8 mouse cellular contexts compared by ENCODE assay signal in genomic region chr2:152767618-152768271, GRCm38 (mm10). TPM values are rescaled to one million over a fixed set of nuclear protein-coding genes. Genes with fewer than 3 reads are reported as not detected.
DNase-seq lines count a peak whose midpoint lies in the region; ATAC-seq and TF ChIP-seq lines count a peak whose summit lies in the region.

No protein-coding gene starts in this region.

- 58% methylated on average over 12 of the region's 12 CpGs for WGBS in forebrain, embryonic 11.5 days
- 58% methylated on average over 12 of the region's 12 CpGs for WGBS in forebrain, embryonic 15.5 days
- WGBS in limb, embryonic 14.5 days, result 47% methylated on average over 12 of the region's 12 CpGs

- TF ChIP-seq POLR2A in limb, embryonic 14.5 days (IDR thresholded peaks at IDR 0.05; ENCODE audit: borderline replicate concordance, extremely low read depth, insufficient read depth, insufficient read length), result no peak

- no peak for DNase-seq in forebrain, embryonic 11.5 days (ENCODE audit: low spot score)
- peak; percentile 41 to 54 for DNase-seq in CD8-positive naive resting alpha-beta T cell, adult 2 months (ENCODE audit: low read depth in 2 of 2, low spot score in 2 of 2)
- peak; percentile 69 for DNase-seq in cerebellum, adult 9-10 months
- DNase-seq in heart, postnatal 10 days, result peak; percentile 71 to 74
- peak; percentile 67 for DNase-seq in limb, embryonic 14.5 days (ENCODE audit: low spot score)
- no peak for DNase-seq in right cerebral cortex, adult 18-20 months

- peak; percentile 31 for ATAC-seq in forebrain, embryonic 11.5 days (replicated peaks; ENCODE audit: low FRiP score)
- ATAC-seq in forebrain, embryonic 15.5 days (replicated peaks), result no peak
- no peak for ATAC-seq in limb, embryonic 14.5 days (ENCODE audit: low FRiP score, low read depth)
- ATAC-seq in neutrophil, adult 5-6 weeks (ENCODE audit: extremely low read depth, insufficient number of reproducible peaks, low FRiP score, poor library complexity, severe bottlenecking), result peak; percentile 28; the same call in 1 of the 2 replicates

- no peak overlapping the region for H3K4me3 ChIP-seq in forebrain, embryonic 11.5 days (ENCODE audit: low read depth, low read length)
- H3K4me3 ChIP-seq in forebrain, embryonic 15.5 days, result no peak overlapping the region
- no peak overlapping the region for H3K4me3 ChIP-seq in limb, embryonic 14.5 days (replicated peaks; ENCODE audit: low read length)

- no peak overlapping the region for H3K27ac ChIP-seq in forebrain, embryonic 11.5 days (ENCODE audit: low read depth, low read length)
- no peak overlapping the region for H3K27ac ChIP-seq in forebrain, embryonic 15.5 days (replicated peaks)
- no peak overlapping the region for H3K27ac ChIP-seq in limb, embryonic 14.5 days (replicated peaks; ENCODE audit: low read depth, low read length)

- no peaks in the 10 kb centered on the region for H3K9me3 ChIP-seq in forebrain, embryonic 11.5 days (ENCODE audit: control insufficient read depth, low read length)
- H3K9me3 ChIP-seq in forebrain, embryonic 15.5 days, result no peaks in the 10 kb centered on the region
- no peaks in the 10 kb centered on the region for H3K9me3 ChIP-seq in limb, embryonic 14.5 days (ENCODE audit: control insufficient read depth, low read length)

- H3K4me1 ChIP-seq in forebrain, embryonic 11.5 days (replicated peaks; ENCODE audit: control insufficient read depth, insufficient read depth, low read length), result peaks cover 6% of the 10 kb centered on the region; the same call in 1 of the 2 replicates
- peaks cover 10% of the 10 kb centered on the region for H3K4me1 ChIP-seq in forebrain, embryonic 15.5 days
- H3K4me1 ChIP-seq in limb, embryonic 14.5 days (ENCODE audit: control insufficient read depth, insufficient read depth, low read length), result peaks cover 26% of the 10 kb centered on the region

- H3K4me2 ChIP-seq in forebrain, embryonic 11.5 days (ENCODE audit: low read depth, low read length, severe bottlenecking), result no peak overlapping the region
- no peak overlapping the region for H3K4me2 ChIP-seq in forebrain, embryonic 15.5 days (replicated peaks)
- H3K4me2 ChIP-seq in limb, embryonic 14.5 days (replicated peaks; ENCODE audit: low read depth, low read length, severe bottlenecking), result no peak overlapping the region

- no peak overlapping the region for H3K9ac ChIP-seq in forebrain, embryonic 11.5 days (ENCODE audit: low read length)
- no peak overlapping the region for H3K9ac ChIP-seq in forebrain, embryonic 15.5 days (replicated peaks)
- H3K9ac ChIP-seq in limb, embryonic 14.5 days (ENCODE audit: low read depth, low read length, severe bottlenecking), result no peak overlapping the region

- H3K27me3 ChIP-seq in forebrain, embryonic 11.5 days (ENCODE audit: control insufficient read depth, insufficient read depth, low read length), result no peaks in the 10 kb centered on the region
- H3K27me3 ChIP-seq in forebrain, embryonic 15.5 days, result no peaks in the 10 kb centered on the region
- no peaks in the 10 kb centered on the region for H3K27me3 ChIP-seq in limb, embryonic 14.5 days (ENCODE audit: control insufficient read depth, insufficient read depth, low read length)

- intact Hi-C loops in heart, postnatal 10 days (cut with DNase I), result loop anchor here (2.0 kb wide), 1 partner anchor 17 kb away; no protein-coding TSS in a partner anchor

- no peaks in the 10 kb centered on the region for H3K36me3 ChIP-seq in forebrain, embryonic 11.5 days (ENCODE audit: control insufficient read depth, insufficient read depth, low read length)
- H3K36me3 ChIP-seq in forebrain, embryonic 15.5 days, result no peaks in the 10 kb centered on the region
- H3K36me3 ChIP-seq in limb, embryonic 14.5 days (ENCODE audit: control insufficient read depth, insufficient read depth, low read length), result no peaks in the 10 kb centered on the region

RNA-seq across cellular contexts. Expression of gene Cox4i2, which starts 13.8 kb away (rescaled TPM):
- 4.6 and 5.5 TPM in 2 replicates for polyA plus RNA-seq in forebrain, embryonic 11.5 days (2014; fragmentation: Nextera tagmentation; extraction: Ambion mirVana)
- polyA plus RNA-seq in forebrain, embryonic 15.5 days (2015; fragmentation: Nextera tagmentation; extraction: Ambion mirVana), result 4.3 and 4.4 TPM in 2 replicates
- total RNA-seq in heart, postnatal 10 days (2021), result 10 to 100 TPM; 17.9 to 22.4 TPM
- 21.7 and 23.7 TPM in 2 replicates for polyA plus RNA-seq in limb, embryonic 14.5 days (2012; rRNA removed)
- 33.6 and 34.7 TPM in 2 replicates for polyA plus RNA-seq in limb, embryonic 14.5 days (2014; fragmentation: Nextera tagmentation; extraction: Ambion mirVana)
- not detected in 2 replicates for total RNA-seq in neutrophil, adult 5-6 weeks (2017)

RNA-seq across cellular contexts. Expression of gene Id1, which starts 31.7 kb away (rescaled TPM):
- polyA plus RNA-seq in forebrain, embryonic 11.5 days (2014; fragmentation: Nextera tagmentation; extraction: Ambion mirVana), result 51.1 and 53.1 TPM in 2 replicates
- polyA plus RNA-seq in forebrain, embryonic 15.5 days (2015; fragmentation: Nextera tagmentation; extraction: Ambion mirVana), result 26.3 and 32.0 TPM in 2 replicates
- total RNA-seq in heart, postnatal 10 days (2021), result 10 to 100 TPM; 72.9 to 84.2 TPM
- polyA plus RNA-seq in limb, embryonic 14.5 days (2012; rRNA removed), result 444 and 565 TPM in 2 replicates
- polyA plus RNA-seq in limb, embryonic 14.5 days (2014; fragmentation: Nextera tagmentation; extraction: Ambion mirVana), result 184 and 198 TPM in 2 replicates
- 16.2 and 19.4 TPM in 2 replicates for total RNA-seq in neutrophil, adult 5-6 weeks (2017)

Comparison
In these comparisons a context has a peak if more than half of its experiments do, and no peak if none do; other contexts are left out.
1. ATAC-seq: peak in forebrain, embryonic 11.5 days (single experiment) and neutrophil, adult 5-6 weeks (single experiment); none in forebrain, embryonic 15.5 days (single experiment) and limb, embryonic 14.5 days (single experiment).
2. DNase-seq: peak in CD8-positive naive resting alpha-beta T cell, adult 2 months (2 of 2), cerebellum, adult 9-10 months (single experiment), heart, postnatal 10 days (2 of 2) and limb, embryonic 14.5 days (single experiment); none in forebrain, embryonic 11.5 days (single experiment) and right cerebral cortex, adult 18-20 months (single experiment).